Mouse (Mus musculus) C2C12 (cell line): ENCODE results near the gene Ctxn1. TPM values are rescaled to one million over a fixed set of nuclear protein-coding genes. Genes with fewer than 3 reads are reported as not detected.

ENCODE experiments used
- H3K27me3 ChIP-seq: one replicate; pipeline ENCODE4 v1.6.1; 2011; ENCODE audit not compliant: control insufficient read depth, insufficient read depth, insufficient read length
- H3K36me3 ChIP-seq: one replicate; pipeline ENCODE4 v1.6.1; 2011; ENCODE audit not compliant: control insufficient read depth, insufficient read depth
- H3K4me3 ChIP-seq: one replicate; pipeline ENCODE4 v1.5.1; 2011; ENCODE audit warnings: mild to moderate bottlenecking, control low read depth; ENCODE audit not compliant: poor library complexity, insufficient read depth, severe bottlenecking
- H3K79me2 ChIP-seq: one replicate; pipeline ENCODE4 v1.6.1; 2011; ENCODE audit not compliant: control insufficient read depth, insufficient read depth
- H3K79me3 ChIP-seq: one replicate; pipeline ENCODE4 v1.6.1; 2011; ENCODE audit warnings: low read depth, control low read depth
- H3ac ChIP-seq: one replicate; pipeline ENCODE3; 2011; ENCODE audit warnings: low read depth; ENCODE audit not compliant: control insufficient read depth, insufficient read length
- CEBPB ChIP-seq: IDR thresholded peaks from one replicate; pipeline ENCODE4 v1.6.1; 2011; ENCODE audit warnings: low read depth, mild to moderate bottlenecking, control low read depth, moderate library complexity
- CTCF ChIP-seq: IDR thresholded peaks from one replicate; pipeline ENCODE4 v1.5.1; 2011; ENCODE audit not compliant: control insufficient read depth, insufficient read depth, insufficient read length
- FOSL1 ChIP-seq: IDR thresholded peaks from one replicate; pipeline ENCODE4 v1.8.0; 2011; ENCODE audit warnings: mild to moderate bottlenecking, low read length; ENCODE audit not compliant: poor library complexity, insufficient read depth, severe bottlenecking
- MAX ChIP-seq: IDR thresholded peaks from one replicate; pipeline ENCODE4 v1.6.1; 2011; ENCODE audit warnings: mild to moderate bottlenecking, control low read depth
- MYOD1 ChIP-seq: IDR thresholded peaks from one replicate; pipeline ENCODE4 v1.6.1; 2011; ENCODE audit warnings: low read depth; ENCODE audit not compliant: control insufficient read depth, insufficient read length
- MYOG ChIP-seq: IDR thresholded peaks from one replicate; pipeline ENCODE4 v1.6.1; 2011; ENCODE audit not compliant: control insufficient read depth, insufficient read length; ENCODE audit errors: extremely low read depth
- USF1 ChIP-seq: IDR thresholded peaks from one replicate; pipeline ENCODE4 v1.6.1; 2011; ENCODE audit warnings: low read depth, mild to moderate bottlenecking, control low read depth, moderate library complexity
- polyA plus RNA-seq: library from polyadenylated mRNA; unstranded; fragments of >200 nt; fragmentation: generic; extraction: Trizol; gene quantifications from one replicate; pipeline ENCODE4 v1.2.1, GENCODE M21; 2012; ENCODE audit warnings: missing spikeins

Ctxn1 gene
- polyA plus RNA-seq, 1 experiment = 45.0 TPM

DNA sequence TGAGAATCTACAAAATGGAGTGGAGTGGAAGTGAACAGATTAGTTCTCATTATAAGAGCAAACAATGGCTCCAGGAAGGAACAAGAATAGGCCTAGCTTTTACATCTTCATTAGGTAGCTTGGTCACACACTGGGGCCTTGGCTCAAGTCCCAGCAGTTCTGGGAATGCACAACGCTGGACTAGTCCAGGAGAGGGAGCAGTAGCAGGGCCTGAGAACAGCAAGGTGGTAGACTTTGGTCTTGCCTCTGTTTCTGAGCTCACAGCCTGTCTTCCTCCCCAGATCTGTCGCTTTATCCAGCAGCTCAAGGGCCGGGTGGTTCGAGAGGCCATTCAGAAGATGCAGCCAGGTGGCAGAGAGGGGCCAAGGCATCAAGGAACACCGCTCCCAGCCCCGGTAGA lies 5.1 kb downstream of the Ctxn1 start:
- H3K4me3 ChIP-seq = no peak overlapping the region
- H3K36me3 ChIP-seq = peaks cover 27% of the 10 kb centered on the region
- no peaks in the 10 kb centered on the region for H3K27me3 ChIP-seq
- TF ChIP-seq MYOD1 = no peak
- TF ChIP-seq MAX = no peak
- peaks cover 11% of the 10 kb centered on the region for H3K79me3 ChIP-seq
- no peak overlapping the region for H3ac ChIP-seq
- H3K79me2 ChIP-seq = peaks cover 21% of the 10 kb centered on the region

DNA sequence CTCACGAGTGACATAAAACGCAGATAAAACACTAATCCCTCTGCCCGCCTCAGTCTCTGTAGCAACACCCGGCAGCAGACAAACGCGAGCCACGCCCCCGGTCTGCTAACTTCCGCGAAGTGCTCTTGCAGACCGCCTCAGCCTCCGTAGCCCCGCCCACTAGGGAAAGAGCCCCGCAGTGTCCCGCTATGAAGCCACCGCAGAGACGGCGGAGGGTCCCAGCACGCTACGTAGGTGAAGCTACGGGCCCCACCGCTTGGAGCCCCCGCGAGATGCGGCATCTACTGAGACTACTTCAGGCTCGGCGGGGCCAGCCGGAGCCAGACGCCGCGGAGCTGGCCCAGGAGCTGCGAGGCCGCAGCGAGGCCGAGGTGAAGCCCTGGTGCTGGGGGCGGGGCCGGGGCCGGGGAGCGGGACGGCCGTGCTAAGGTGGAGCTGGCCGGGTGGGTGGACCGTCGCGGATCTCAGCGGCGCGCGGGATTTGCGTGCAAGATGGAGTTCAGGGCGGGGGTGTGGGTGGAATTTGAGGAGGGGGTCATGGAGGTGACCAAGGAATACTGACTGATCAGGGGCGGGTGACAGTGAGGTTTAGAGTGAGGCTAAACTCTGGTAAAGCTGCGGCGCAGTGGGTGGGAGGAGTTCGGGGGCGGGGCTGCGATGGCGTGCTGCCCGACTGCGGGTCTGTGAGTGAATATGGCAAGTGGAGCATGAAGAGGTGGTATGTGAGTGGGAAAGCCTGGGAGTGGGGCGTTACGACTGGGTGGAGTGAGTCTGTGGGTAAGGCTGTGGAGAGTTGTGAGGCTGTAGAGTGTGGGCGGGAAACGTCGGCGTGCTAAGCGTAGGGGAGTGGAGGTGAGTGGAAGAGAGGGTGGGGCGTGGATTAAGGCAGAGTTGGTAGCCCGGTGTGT lies 5.9 kb downstream of the Ctxn1 start, which contains the start of gene Snapc2:
Gene Snapc2 (plus strand): TSS at position 147 of the 908 bp plus-strand sequence.
- peak; percentile 69 for TF ChIP-seq MAX
- no peak for TF ChIP-seq MYOG
- no peak for TF ChIP-seq CEBPB
- TF ChIP-seq MYOD1 = no peak
- no peaks in the 10 kb centered on the region for H3K27me3 ChIP-seq
- H3ac ChIP-seq = peak within 1 kb of the TSS; percentile 97
- H3K79me2 ChIP-seq = peaks cover 21% of the 10 kb centered on the region
- H3K79me3 ChIP-seq = peaks cover 11% of the 10 kb centered on the region
- H3K4me3 ChIP-seq = peak within 1 kb of the TSS; percentile 52
- H3K36me3 ChIP-seq = peaks cover 30% of the 10 kb centered on the region

DNA sequence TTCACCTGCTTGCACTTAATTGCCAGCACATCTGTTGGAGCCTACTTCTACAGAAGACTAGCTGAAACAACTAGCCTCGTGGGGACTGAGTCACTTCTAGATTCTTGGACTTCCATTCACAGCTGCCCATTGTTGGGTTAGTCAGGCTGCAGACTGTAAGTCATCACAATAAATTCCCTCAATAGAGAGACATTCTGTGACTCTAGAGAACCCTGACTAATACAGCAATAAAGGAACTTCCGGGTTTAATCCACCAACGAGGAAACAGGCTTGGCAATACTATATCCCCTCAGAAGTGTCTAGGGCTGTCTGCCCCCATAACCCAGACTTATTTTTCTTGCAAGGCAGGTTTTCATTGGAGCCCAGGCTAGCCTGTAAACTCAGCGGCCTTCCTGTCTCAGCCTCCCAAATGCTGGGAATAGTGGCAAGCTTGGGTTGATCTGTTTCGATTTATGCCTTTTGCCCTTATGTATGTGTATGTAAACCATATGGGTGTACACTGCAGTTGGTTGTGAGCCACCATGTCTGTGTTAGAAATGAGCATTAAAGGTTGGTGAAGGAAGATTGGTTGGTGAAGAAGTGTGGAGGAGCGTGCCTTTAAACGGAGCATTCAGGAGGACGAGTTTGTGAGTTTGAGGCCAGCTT lies 6.8 kb downstream of the Ctxn1 start:
- Histone ChIP-seq H3K36me3 (peaks cover 31% of the 10 kb centered on the region), H3K4me3 (peak overlapping the region; percentile 52), H3K79me2 (peaks cover 21% of the 10 kb centered on the region), H3K79me3 (peaks cover 11% of the 10 kb centered on the region), H3K27me3 (no peaks in the 10 kb centered on the region), H3ac (peak overlapping the region; percentile 25)
- no peak for TF ChIP-seq MYOG
- no peak for TF ChIP-seq MAX
- no peak for TF ChIP-seq CEBPB
- no peak for TF ChIP-seq USF1
- no peak for TF ChIP-seq MYOD1
- no peak for TF ChIP-seq CTCF
- no peak for TF ChIP-seq FOSL1

DNA sequence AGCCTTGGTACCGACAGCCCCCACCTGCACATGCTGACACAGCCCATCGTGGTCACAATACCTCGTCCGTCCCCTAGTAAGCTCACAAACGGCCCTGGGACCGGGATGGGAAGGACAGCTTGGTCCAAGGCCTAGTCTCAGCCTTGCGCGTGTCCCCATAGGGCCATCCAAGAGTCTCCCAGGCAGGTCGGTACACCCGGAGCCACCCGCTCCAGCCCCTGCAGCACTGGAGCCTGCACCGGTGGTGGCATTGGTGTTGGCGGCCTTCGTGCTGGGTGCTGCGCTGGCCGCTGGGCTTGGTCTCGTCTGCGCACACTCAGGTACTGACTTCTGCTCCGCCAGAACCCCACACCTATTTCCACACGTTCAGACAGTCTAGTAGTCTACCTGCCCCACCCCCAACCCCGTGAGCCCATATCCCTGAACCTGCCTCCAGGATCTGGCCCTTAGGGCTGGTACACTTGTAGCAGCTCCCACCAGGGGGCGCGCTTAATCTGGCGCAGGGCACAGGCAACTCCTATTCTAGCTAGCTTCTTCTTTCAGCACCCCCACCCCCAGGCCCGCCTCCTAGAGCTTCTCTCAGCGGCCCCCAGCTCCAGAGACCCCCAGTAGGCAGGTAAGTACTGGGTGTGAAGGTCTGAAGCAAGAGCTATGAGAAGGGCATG lies 8.6 kb downstream of the Ctxn1 start:
- Histone ChIP-seq H3K36me3 (peaks cover 22% of the 10 kb centered on the region), H3ac (no peak overlapping the region), H3K27me3 (no peaks in the 10 kb centered on the region), H3K79me3 (peaks cover 11% of the 10 kb centered on the region), H3K4me3 (no peak overlapping the region), H3K79me2 (peaks cover 21% of the 10 kb centered on the region)
- TF ChIP-seq USF1 = no peak
- no peak for TF ChIP-seq FOSL1
- TF ChIP-seq CTCF = peak; percentile 80
- TF ChIP-seq CEBPB = no peak
- no peak for TF ChIP-seq MAX

DNA sequence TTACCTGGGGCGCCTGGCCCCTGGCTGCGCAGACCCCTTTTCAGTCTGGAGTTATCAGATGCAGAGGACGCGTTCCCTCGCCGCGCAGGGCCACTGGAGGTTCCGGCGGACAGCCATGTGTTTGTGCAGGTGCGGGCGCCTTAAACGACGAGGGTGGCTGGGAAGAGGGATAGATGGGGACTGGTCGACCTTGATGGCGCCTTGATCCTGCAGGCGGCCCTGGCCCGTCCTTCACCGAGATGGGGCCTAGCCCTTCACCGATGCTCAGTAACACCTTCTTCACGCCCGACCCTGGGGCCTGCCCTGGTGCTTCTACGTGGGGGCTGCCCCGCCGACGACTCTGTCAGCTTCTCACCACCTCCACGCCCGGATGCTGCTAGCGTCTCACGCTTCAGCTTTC lies 9.9 kb downstream of the Ctxn1 start:
- Histone ChIP-seq H3ac (no peak overlapping the region), H3K79me3 (peaks cover 8% of the 10 kb centered on the region), H3K4me3 (no peak overlapping the region), H3K79me2 (peaks cover 10% of the 10 kb centered on the region), H3K36me3 (peaks cover 23% of the 10 kb centered on the region), H3K27me3 (no peaks in the 10 kb centered on the region)
- TF ChIP-seq MYOG = no peak
- no peak for TF ChIP-seq USF1
- no peak for TF ChIP-seq MAX
- no peak for TF ChIP-seq CTCF
- TF ChIP-seq CEBPB = no peak
- no peak for TF ChIP-seq FOSL1
- TF ChIP-seq MYOD1 = no peak
